Mouse (Mus musculus) brain, embryonic 14.5 days (tissue): ENCODE data around the gene Cmtr1.

ENCODE experiments used
- CTCF ChIP-seq: fragments of 200-500 bp; IDR thresholded peaks from 2 replicates; pipeline ENCODE4 v1.5.1; 2012; ENCODE audit warnings: inconsistent platforms, mild to moderate bottlenecking, moderate library complexity, borderline replicate concordance; ENCODE audit not compliant: insufficient read depth, insufficient read length; ENCODE audit errors: extremely low read depth
- POLR2A ChIP-seq: fragments of 200-500 bp; IDR thresholded peaks from 2 replicates; pipeline ENCODE4 v1.6.1; 2012; ENCODE audit warnings: mild to moderate bottlenecking, inconsistent platforms, borderline replicate concordance; ENCODE audit not compliant: poor library complexity, insufficient read depth, insufficient read length, severe bottlenecking; ENCODE audit errors: extremely low read depth

DNA sequence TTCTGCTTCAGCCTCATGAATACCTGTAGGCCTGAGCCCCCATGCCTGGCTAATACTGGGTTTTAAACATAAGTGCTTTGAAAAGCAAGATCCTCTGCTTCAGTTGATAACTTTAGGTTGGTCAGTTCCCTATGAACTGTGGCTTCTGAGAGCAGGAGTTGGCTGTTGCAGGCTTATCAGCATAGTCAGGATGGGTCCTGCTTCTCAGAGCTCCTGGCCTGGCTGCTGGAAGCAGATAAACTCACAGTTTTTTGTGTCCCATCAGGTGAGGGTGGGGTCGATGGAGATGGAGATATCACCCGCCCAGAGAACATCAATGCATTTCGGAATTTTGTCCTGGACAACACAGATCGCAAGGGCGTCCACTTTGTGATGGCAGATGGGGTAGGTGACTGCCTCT, 26.4 kb downstream of the Cmtr1 start:
- TF ChIP-seq POLR2A (no peak), CTCF (no peak)
